In genomic region chr5:92283107-92283506, GRCm38 (mm10) we compare ENCODE assay signal across 18 mouse cellular contexts. TPM values are rescaled to one million over a fixed set of nuclear protein-coding genes. Genes with fewer than 3 reads are reported as not detected.
DNase-seq lines count a peak whose midpoint lies in the region; ATAC-seq lines count a peak whose summit lies in the region.
"Had no signal": no experiment of that assay in that cellular context is flagged by ENCODE, and none has a peak within 500 bp of the region (broad histone marks: within the 10 kb centered on the region; RNA-seq: fewer than 3 reads in every experiment).

No protein-coding gene starts in this region.

- ATAC-seq in liver, embryonic 11.5 days (replicated peaks; ENCODE audit: low FRiP score): peak; percentile 81
- ATAC-seq in stomach, embryonic 16.5 days (ENCODE audit: insufficient read depth, low FRiP score): peak; percentile 45; the same call in 1 of the 2 replicates
- ATAC-seq: forebrain, embryonic 13.5 days; hindbrain, postnatal 0 days; Patski had no signal

- no peaks in the 10 kb centered on the region for H3K27me3 ChIP-seq in liver, embryonic 11.5 days (replicated peaks; ENCODE audit: control insufficient read depth, insufficient read depth, low read length)
- no peaks in the 10 kb centered on the region for H3K27me3 ChIP-seq in stomach, embryonic 16.5 days (ENCODE audit: control insufficient read depth, insufficient read depth, low read length)
- H3K27me3 ChIP-seq in limb, embryonic 10.5 days (ENCODE audit: low read depth, poor library complexity, severe bottlenecking): no peaks in the 10 kb centered on the region
- H3K27me3 ChIP-seq: forebrain, embryonic 13.5 days; limb, embryonic 15.5 days; megakaryocyte, embryonic 14.5 days; Patski had no signal

- H3K4me1 ChIP-seq in liver, embryonic 11.5 days (replicated peaks; ENCODE audit: control insufficient read depth, insufficient read depth, low read length): peaks cover 21% of the 10 kb centered on the region
- peaks cover 11% of the 10 kb centered on the region; the same call in 1 of the 2 replicates for H3K4me1 ChIP-seq in stomach, embryonic 16.5 days (ENCODE audit: control insufficient read depth, insufficient read depth, low read length)
- H3K4me1 ChIP-seq in limb, embryonic 10.5 days: peaks cover 10% of the 10 kb centered on the region

- H3K9ac ChIP-seq in liver, embryonic 11.5 days (ENCODE audit: low read depth, low read length): no peak overlapping the region
- no peak overlapping the region for H3K9ac ChIP-seq in stomach, embryonic 16.5 days (ENCODE audit: low read length)
- H3K9ac ChIP-seq: forebrain, embryonic 13.5 days; limb, embryonic 15.5 days had no signal

- peak overlapping the region; percentile 29 for H3K4me2 ChIP-seq in liver, embryonic 11.5 days
- no peak overlapping the region for H3K4me2 ChIP-seq in stomach, embryonic 16.5 days (ENCODE audit: low read depth, low read length)
- H3K4me2 ChIP-seq: forebrain, embryonic 13.5 days; limb, embryonic 15.5 days had no signal

- H3K4me3 ChIP-seq in liver, embryonic 11.5 days (ENCODE audit: low read depth, low read length): no peak overlapping the region
- no peak overlapping the region for H3K4me3 ChIP-seq in stomach, embryonic 16.5 days (replicated peaks; ENCODE audit: low read length)
- no peak overlapping the region for H3K4me3 ChIP-seq in limb, embryonic 10.5 days
- H3K4me3 ChIP-seq: forebrain, embryonic 13.5 days; limb, embryonic 15.5 days; megakaryocyte, embryonic 14.5 days had no signal

- DNase-seq in heart, adult 11 months: peak; percentile 49
- no peak for DNase-seq in heart, postnatal 10 days
- DNase-seq in c-Kit-negative CD71-positive TER-119-positive erythroid progenitor cells, embryonic 14.5 days (ENCODE audit: low read depth, low spot score): peak; percentile 56
- no peak for DNase-seq in liver, embryonic 11.5 days (ENCODE audit: low spot score)
- no peak for DNase-seq in limb, embryonic 10.5 days (ENCODE audit: low spot score)
- DNase-seq in urinary bladder, postnatal 10 days (ENCODE audit: low spot score): no peak
- no peak for DNase-seq in gastrocnemius, adult 8-10 months (ENCODE audit: low spot score in 2 of 2)
- DNase-seq: cerebellum, adult 2 months; kidney, postnatal 14 days had no signal

- H3K27ac ChIP-seq in liver, embryonic 11.5 days (ENCODE audit: low read depth, low read length): no peak overlapping the region
- peak overlapping the region; percentile 45 for H3K27ac ChIP-seq in stomach, embryonic 16.5 days (ENCODE audit: low read length)
- H3K27ac ChIP-seq in limb, embryonic 10.5 days: no peak overlapping the region
- H3K27ac ChIP-seq: forebrain, embryonic 13.5 days; hindbrain, postnatal 0 days; limb, embryonic 15.5 days had no signal

- peaks cover 22% of the 10 kb centered on the region for H3K36me3 ChIP-seq in liver, embryonic 11.5 days (ENCODE audit: control insufficient read depth, insufficient read depth, low read length)
- H3K36me3 ChIP-seq in stomach, embryonic 16.5 days (ENCODE audit: control insufficient read depth, insufficient read depth, low read length): peaks cover 3% of the 10 kb centered on the region; the same call in 1 of the 2 replicates
- H3K36me3 ChIP-seq in limb, embryonic 10.5 days: peaks cover 40% of the 10 kb centered on the region

- 45% methylated on average over 3 of the region's 3 CpGs for WGBS in liver, embryonic 11.5 days
- WGBS in stomach, embryonic 16.5 days: 48% methylated on average over 3 of the region's 3 CpGs
- WGBS in limb, embryonic 10.5 days: 83% methylated on average over 3 of the region's 3 CpGs

- H3K9me3 ChIP-seq in liver, embryonic 11.5 days (ENCODE audit: control insufficient read depth, low read length): no peaks in the 10 kb centered on the region
- no peaks in the 10 kb centered on the region for H3K9me3 ChIP-seq in stomach, embryonic 16.5 days (replicated peaks; ENCODE audit: control insufficient read depth, low read length)
- H3K9me3 ChIP-seq in limb, embryonic 10.5 days (replicated peaks): no peaks in the 10 kb centered on the region
- H3K9me3 ChIP-seq: forebrain, embryonic 13.5 days; limb, embryonic 15.5 days; megakaryocyte, embryonic 14.5 days had no signal

- intact Hi-C loops in heart, postnatal 10 days (cut with DNase I): no loop called here

RNA-seq across cellular contexts. Expression of gene Naaa, which starts 5.1 kb away (rescaled TPM):
- total RNA-seq in heart, postnatal 10 days (2021): 10 to 100 TPM in 1 of 2 experiments, 1 to 10 TPM in 1; 9.9 to 13.0 TPM
- polyA plus RNA-seq in liver, embryonic 11.5 days (2014; fragmentation: Nextera tagmentation; extraction: Ambion mirVana): 4.7 and 6.0 TPM in 2 replicates
- 21.4 and 22.1 TPM in 2 replicates for polyA plus RNA-seq in stomach, embryonic 16.5 days (2015; fragmentation: Nextera tagmentation; extraction: Ambion mirVana)
- 8.8 and 9.2 TPM in 2 replicates for polyA plus RNA-seq in limb, embryonic 10.5 days (2016; fragmentation: Nextera tagmentation; extraction: Ambion mirVana)
- 1 to 10 TPM; 4.7 to 6.2 (median 5.6) TPM for total RNA-seq in gastrocnemius, adult 8-10 months (2022)

RNA-seq across cellular contexts. Expression of gene Ppef2, which starts 27.0 kb away (rescaled TPM):
- total RNA-seq in heart, postnatal 10 days (2021): not detected
- polyA plus RNA-seq in liver, embryonic 11.5 days (2014; fragmentation: Nextera tagmentation; extraction: Ambion mirVana): 0.22 and 0.36 TPM in 2 replicates
- polyA plus RNA-seq in stomach, embryonic 16.5 days (2015; fragmentation: Nextera tagmentation; extraction: Ambion mirVana): 0.48 and 0.60 TPM in 2 replicates
- 0.16 and 0.58 TPM in 2 replicates for polyA plus RNA-seq in limb, embryonic 10.5 days (2016; fragmentation: Nextera tagmentation; extraction: Ambion mirVana)
- total RNA-seq in gastrocnemius, adult 8-10 months (2022): under 1 TPM in 1 of 4 experiments, not detected in 3; 0.19 TPM
- total RNA-seq: granulocyte monocyte progenitor cell, adult 5-6 weeks had no signal
- polyA plus RNA-seq: C2C12; forebrain, embryonic 13.5 days had no signal

RNA-seq across cellular contexts. Expression of gene Sdad1, which starts 27.2 kb away (rescaled TPM):
- total RNA-seq in heart, postnatal 10 days (2021): 10 to 100 TPM; 15.6 to 18.0 TPM
- 48.7 and 52.9 TPM in 2 replicates for polyA plus RNA-seq in liver, embryonic 11.5 days (2014; fragmentation: Nextera tagmentation; extraction: Ambion mirVana)
- 31.3 and 33.3 TPM in 2 replicates for polyA plus RNA-seq in stomach, embryonic 16.5 days (2015; fragmentation: Nextera tagmentation; extraction: Ambion mirVana)
- 55.6 and 61.0 TPM in 2 replicates for polyA plus RNA-seq in limb, embryonic 10.5 days (2016; fragmentation: Nextera tagmentation; extraction: Ambion mirVana)
- 10 to 100 TPM; 15.4 to 21.1 (median 18.4) TPM for total RNA-seq in gastrocnemius, adult 8-10 months (2022)

RNA-seq across cellular contexts. Expression of gene Cxcl9, which starts 44.8 kb away (rescaled TPM):
- total RNA-seq in heart, postnatal 10 days (2021): under 1 TPM; 0.64 to 0.81 TPM
- polyA plus RNA-seq in liver, embryonic 11.5 days (2014; fragmentation: Nextera tagmentation; extraction: Ambion mirVana): not detected in 2 replicates
- not detected in 2 replicates for polyA plus RNA-seq in stomach, embryonic 16.5 days (2015; fragmentation: Nextera tagmentation; extraction: Ambion mirVana)
- polyA plus RNA-seq in limb, embryonic 10.5 days (2016; fragmentation: Nextera tagmentation; extraction: Ambion mirVana): not detected in 2 replicates
- total RNA-seq in gastrocnemius, adult 8-10 months (2022): under 1 TPM in 2 of 4 experiments, not detected in 2; 0.15 to 0.47 TPM
- total RNA-seq: hindbrain, postnatal 0 days; left cerebral cortex, adult 18-20 months had no signal
- polyA plus RNA-seq: C2C12; cerebellum, adult 2 months; forebrain, embryonic 13.5 days; hindbrain, postnatal 0 days had no signal

RNA-seq across cellular contexts. Expression of gene Art3, which starts 48.5 kb away (rescaled TPM):
- 100 to 1,000 TPM; 369 to 606 TPM for total RNA-seq in heart, postnatal 10 days (2021)
- polyA plus RNA-seq in liver, embryonic 11.5 days (2014; fragmentation: Nextera tagmentation; extraction: Ambion mirVana): 1.1 and 1.8 TPM in 2 replicates
- polyA plus RNA-seq in stomach, embryonic 16.5 days (2015; fragmentation: Nextera tagmentation; extraction: Ambion mirVana): 6.7 and 7.3 TPM in 2 replicates
- polyA plus RNA-seq in limb, embryonic 10.5 days (2016; fragmentation: Nextera tagmentation; extraction: Ambion mirVana): 0.89 and 2.0 TPM in 2 replicates
- total RNA-seq in gastrocnemius, adult 8-10 months (2022): 100 to 1,000 TPM; 404 to 480 (median 430) TPM
- polyA plus RNA-seq: Patski had no signal

Comparison
In these comparisons a context has a peak if more than half of its experiments do, and no peak if none do; other contexts are left out.
1. DNase-seq: peak in heart, adult 11 months (single experiment) and c-Kit-negative CD71-positive TER-119-positive erythroid progenitor cells, embryonic 14.5 days (single experiment); none in heart, postnatal 10 days (0 of 2), liver, embryonic 11.5 days (single experiment), limb, embryonic 10.5 days (single experiment), urinary bladder, postnatal 10 days (single experiment) and gastrocnemius, adult 8-10 months (0 of 2).